Mouse (Mus musculus) MEL (cell line): ENCODE results near the gene Nat14. TPM values are rescaled to one million over a fixed set of nuclear protein-coding genes. Genes with fewer than 3 reads are reported as not detected.

Source experiments
- DNase-seq: peaks from one replicate; pipeline ENCODE4 v3.0.0; 2011; ENCODE audit warnings: low read depth, low spot score
- H3K27ac ChIP-seq: 2 replicates; pipeline ENCODE4 v1.5.1; 2012; ENCODE audit warnings: low read depth, mild to moderate bottlenecking, control low read depth, low read length, moderate library complexity; ENCODE audit not compliant: control insufficient read depth
- H3K27me3 ChIP-seq, 2 experiments: fragments of 150-350 bp in 1 of 2; sonication (generic) in 1 of 2; 2 replicates each; pipeline ENCODE4 v1.6.1; 2012; ENCODE audit warnings: low read length in 2 of 2, mild to moderate bottlenecking in 2 of 2, improper control_type of control experiment in 1 of 2, moderate library complexity in 1 of 2; ENCODE audit not compliant: insufficient read depth in 2 of 2, control insufficient read depth in 1 of 2
- H3K36me3 ChIP-seq, 2 experiments: 2 replicates each; pipeline ENCODE4 v1.6.1; 2012 to 2014; ENCODE audit warnings: low read length in 2 of 2, improper control_type of control experiment in 1 of 2, inconsistent platforms in 1 of 2, mild to moderate bottlenecking in 1 of 2; ENCODE audit not compliant: insufficient read depth in 2 of 2, control insufficient read depth in 1 of 2
- H3K4me1 ChIP-seq, 2 experiments: fragments of 150-350 bp in 1 of 2; sonication (generic) in 1 of 2; 2 replicates each; pipeline ENCODE4 v1.6.1; 2012; ENCODE audit warnings: low read length in 2 of 2, improper control_type of control experiment in 1 of 2, mild to moderate bottlenecking in 1 of 2; ENCODE audit not compliant: insufficient read depth in 2 of 2, control insufficient read depth in 1 of 2
- H3K4me3 ChIP-seq, 2 experiments: fragments of 150-350 bp in 1 of 2; sonication (generic) in 1 of 2; 2 replicates each; pipeline ENCODE4 v1.5.1; 2012; ENCODE audit warnings: low read depth in 2 of 2, low read length in 2 of 2, mild to moderate bottlenecking in 2 of 2, moderate library complexity in 2 of 2, control low read depth in 1 of 2, improper control_type of control experiment in 1 of 2; ENCODE audit not compliant: control insufficient read depth in 1 of 2, insufficient read depth in 1 of 2
- H3K79me2 ChIP-seq: 2 replicates; pipeline ENCODE4 v1.6.1; 2012; ENCODE audit warnings: mild to moderate bottlenecking, low read length, moderate library complexity; ENCODE audit not compliant: control insufficient read depth, poor library complexity, insufficient read depth
- H3K9ac ChIP-seq: 2 replicates; pipeline ENCODE4 v1.6.1; 2012; ENCODE audit warnings: low read depth, mild to moderate bottlenecking, control low read depth, low read length, moderate library complexity; ENCODE audit not compliant: control insufficient read depth, poor library complexity, severe bottlenecking
- H3K9me3 ChIP-seq: fragments of 150-350 bp; sonication (generic); replicated peaks from 2 replicates; pipeline ENCODE4 v1.6.1; 2012; ENCODE audit warnings: mild to moderate bottlenecking, low read length, improper control_type of control experiment, moderate library complexity; ENCODE audit not compliant: insufficient read depth
- BHLHE40 ChIP-seq: IDR thresholded peaks from 2 replicates; pipeline ENCODE4 v1.6.1; 2012; ENCODE audit warnings: low read depth, mild to moderate bottlenecking, inconsistent platforms, low read length, improper control_type of control experiment, borderline replicate concordance
- CTCF ChIP-seq, 3 experiments: IDR thresholded peaks in 2 of 3; conservative IDR thresholded peaks in 1 of 3; 2 replicates each; pipeline ENCODE4 v1.5.1; 2011 to 2012; ENCODE audit warnings: low read length in 3 of 3, low read depth in 2 of 3, mild to moderate bottlenecking in 2 of 3, improper control_type of control experiment in 1 of 3, inconsistent platforms in 1 of 3, mixed read lengths in 1 of 3, moderate library complexity in 1 of 3; ENCODE audit not compliant: control insufficient read depth in 1 of 3, insufficient read depth in 1 of 3, poor library complexity in 1 of 3, severe bottlenecking in 1 of 3
- ELF1 ChIP-seq: IDR thresholded peaks from 2 replicates; pipeline ENCODE4 v1.6.1; 2014; ENCODE audit warnings: low read depth, mild to moderate bottlenecking, inconsistent platforms, low read length, improper control_type of control experiment, moderate library complexity
- ETS1 ChIP-seq: IDR thresholded peaks from 2 replicates; pipeline ENCODE4 v1.6.1; 2012; ENCODE audit warnings: low read depth, mild to moderate bottlenecking, inconsistent platforms, low read length, improper control_type of control experiment, moderate library complexity
- JUND ChIP-seq: IDR thresholded peaks from 2 replicates; pipeline ENCODE4 v1.6.1; 2011; ENCODE audit warnings: low read depth, mild to moderate bottlenecking, improper control_type of control experiment, low read length
- KAT2A ChIP-seq: conservative IDR thresholded peaks from 2 replicates; pipeline ENCODE4 v1.6.1; 2012; ENCODE audit warnings: low read depth, low read length, improper control_type of control experiment, inconsistent platforms
- MAFK ChIP-seq: IDR thresholded peaks from 2 replicates; pipeline ENCODE4 v1.6.1; 2011; ENCODE audit warnings: low read depth, mild to moderate bottlenecking, low read length, improper control_type of control experiment, borderline replicate concordance
- MYC ChIP-seq: IDR thresholded peaks from 2 replicates; pipeline ENCODE4 v1.6.1; 2011; ENCODE audit warnings: low read depth, mild to moderate bottlenecking, low read length, improper control_type of control experiment, moderate library complexity
- NELFE ChIP-seq: IDR thresholded peaks from 2 replicates; pipeline ENCODE4 v1.6.1; 2011; ENCODE audit warnings: low read depth, low read length, improper control_type of control experiment
- NRF1 ChIP-seq: IDR thresholded peaks from 2 replicates; pipeline ENCODE4 v1.6.1; 2014; ENCODE audit warnings: low read depth, mild to moderate bottlenecking, inconsistent platforms, low read length, improper control_type of control experiment, moderate library complexity; ENCODE audit not compliant: poor library complexity, insufficient read depth, severe bottlenecking
- POLR2A ChIP-seq, 2 experiments: IDR thresholded peaks; 2 replicates each; pipeline ENCODE4 v1.6.1; 2011 to 2012; ENCODE audit warnings: low read length in 2 of 2, mild to moderate bottlenecking in 2 of 2, control low read depth in 1 of 2, improper control_type of control experiment in 1 of 2, low read depth in 1 of 2, moderate library complexity in 1 of 2; ENCODE audit not compliant: control insufficient read depth in 1 of 2, insufficient read depth in 1 of 2, poor library complexity in 1 of 2
- POLR2AphosphoS2 ChIP-seq: IDR thresholded peaks from 2 replicates; pipeline ENCODE4 v1.6.1; 2011; ENCODE audit warnings: low read length, improper control_type of control experiment
- RAD21 ChIP-seq: IDR thresholded peaks from 2 replicates; pipeline ENCODE4 v1.6.1; 2011; ENCODE audit warnings: mild to moderate bottlenecking, low read depth, low read length, improper control_type of control experiment
- RCOR1 ChIP-seq: IDR thresholded peaks from 2 replicates; pipeline ENCODE4 v1.6.1; 2012; ENCODE audit warnings: low read depth, mild to moderate bottlenecking, inconsistent platforms, low read length, improper control_type of control experiment
- SMC3 ChIP-seq: IDR thresholded peaks from 2 replicates; pipeline ENCODE4 v1.6.1; 2011; ENCODE audit warnings: low read depth, low read length, improper control_type of control experiment
- TBP ChIP-seq: IDR thresholded peaks from 2 replicates; pipeline ENCODE4 v1.8.0; 2011; ENCODE audit warnings: low read depth, low read length, improper control_type of control experiment
- UBTF ChIP-seq: IDR thresholded peaks from 2 replicates; pipeline ENCODE4 v1.6.1; 2012; ENCODE audit warnings: low read depth, mild to moderate bottlenecking, inconsistent platforms, low read length, improper control_type of control experiment, moderate library complexity, borderline replicate concordance; ENCODE audit not compliant: insufficient read depth
- USF2 ChIP-seq, 2 experiments: IDR thresholded peaks; 2 replicates each; pipeline ENCODE4 v1.6.1; 2011 to 2012; ENCODE audit warnings: improper control_type of control experiment in 2 of 2, low read length in 2 of 2, borderline replicate concordance in 1 of 2, inconsistent platforms in 1 of 2, low read depth in 1 of 2, mild to moderate bottlenecking in 1 of 2; ENCODE audit not compliant: insufficient read depth in 1 of 2
- ZKSCAN1 ChIP-seq: IDR thresholded peaks from 2 replicates; pipeline ENCODE4 v1.6.1; 2012; ENCODE audit warnings: low read depth, mild to moderate bottlenecking, inconsistent platforms, low read length, improper control_type of control experiment, moderate library complexity
- ZMIZ1 ChIP-seq: IDR thresholded peaks from 2 replicates; pipeline ENCODE4 v1.6.1; 2012; ENCODE audit warnings: low read depth, mild to moderate bottlenecking, inconsistent platforms, low read length, improper control_type of control experiment, moderate library complexity
- polyA plus RNA-seq, 2 experiments: library from polyadenylated mRNA; stranded (reverse) in 1 of 2; unstranded in 1 of 2; fragments of >175 nt in 1 of 2; fragments of >200 nt in 1 of 2; gene quantifications; 2 replicates each; pipeline versions ENCODE4 v1.2.1 to v1.2.4; 2012; ENCODE audit warnings: low replicate concordance in 2 of 2, low read depth in 1 of 2; ENCODE audit not compliant: insufficient read length in 2 of 2, insufficient read depth in 1 of 2, missing spikeins in 1 of 2
- total RNA-seq: library from RNA; depleted of rRNA; stranded (reverse); fragments of 300-350 nt; gene quantifications from 2 replicates; pipeline ENCODE4 v1.2.3, GENCODE M21; 2012

Gene Nat14
- total and polyA plus RNA-seq, 3 experiments = 0.81 to 1.9 TPM; not detected in 1

GRCm38 (mm10) chr7:4920496-4920895 lies 1.3 kb upstream of the Nat14 start:
- Histone ChIP-seq H3K36me3 (peaks cover 0 to 4% of the 10 kb centered on the region in 2 experiments; a peak in 2 of 4 replicates), H3K4me1 (no peaks in the 10 kb centered on the region)

DNA sequence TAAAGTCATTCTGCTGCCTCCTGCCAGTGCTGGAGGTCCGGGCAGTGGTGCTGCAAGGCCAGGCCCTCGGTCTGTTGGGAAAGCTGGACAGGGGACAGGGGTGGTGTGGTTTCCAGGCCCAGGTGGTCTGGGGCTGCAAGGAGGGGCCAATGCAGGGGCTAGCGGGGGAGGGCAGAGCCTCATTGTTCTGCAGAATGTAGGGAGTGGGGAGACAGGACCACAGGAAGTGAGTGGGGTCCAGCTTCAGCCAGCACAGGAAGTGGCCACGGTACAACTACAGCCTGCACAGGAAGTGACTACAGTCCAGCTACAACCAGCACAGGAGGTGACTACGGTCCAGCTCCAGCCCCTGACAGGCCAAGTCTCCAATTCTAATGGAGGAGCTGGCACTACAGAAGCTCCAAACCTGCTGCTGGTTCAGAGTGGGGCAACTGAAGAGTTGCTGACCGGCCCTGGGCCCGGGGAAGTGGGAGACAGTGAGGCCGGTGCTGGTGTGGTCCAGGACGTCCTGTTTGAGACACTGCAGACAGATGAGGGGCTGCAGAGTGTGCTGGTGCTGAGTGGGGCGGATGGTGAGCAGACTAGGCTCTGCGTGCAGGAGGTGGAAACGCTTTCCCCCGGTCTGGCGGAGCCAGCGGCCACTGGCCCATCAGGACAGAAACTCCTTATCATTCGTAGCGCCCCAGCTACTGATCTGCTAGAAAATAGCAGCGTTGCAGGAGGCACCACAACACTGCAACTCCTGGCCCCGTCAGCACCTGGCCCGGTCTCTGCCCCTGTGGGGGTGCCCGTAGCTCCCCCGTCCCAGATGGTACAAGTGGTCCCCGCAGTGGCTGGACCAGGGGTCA lies 628 bp upstream of the Nat14 start:
- DNase-seq = no peak
- no peaks in the 10 kb centered on the region for H3K9me3 ChIP-seq
- H3K4me3 ChIP-seq = no peak overlapping the region
- no peaks in the 10 kb centered on the region for H3K27me3 ChIP-seq
- no peak overlapping the region for H3K27ac ChIP-seq
- no peak overlapping the region for H3K9ac ChIP-seq
- no peak for TF ChIP-seq POLR2A (IDR thresholded peaks at IDR 0.05; ENCODE audit: control insufficient read depth in 1 of 2, insufficient read depth in 1 of 2, low read depth in 1 of 2, low read length in 2 of 2, poor library complexity in 1 of 2)
- peak; percentile 72 for TF ChIP-seq POLR2AphosphoS2
- H3K4me1 ChIP-seq = no peaks in the 10 kb centered on the region
- H3K36me3 ChIP-seq = peaks cover 0 to 2% of the 10 kb centered on the region in 2 experiments; a peak in 2 of 4 replicates
- H3K79me2 ChIP-seq = peaks cover 2% of the 10 kb centered on the region; the same call in 1 of the 2 replicates

More at GRCm38 (mm10) chr7:4920496-4920895, 1.3 kb upstream of the Nat14 start:
- Histone ChIP-seq H3K79me2 (peaks cover 4% of the 10 kb centered on the region; the same call in 1 of the 2 replicates), H3K9me3 (no peaks in the 10 kb centered on the region), H3K4me3 (no peak overlapping the region), H3K9ac (no peak overlapping the region), H3K27ac (no peak overlapping the region), H3K27me3 (no peaks in the 10 kb centered on the region)
- TF ChIP-seq POLR2AphosphoS2 = no peak
- no peak for TF ChIP-seq RCOR1
- TF ChIP-seq ELF1 = no peak
- no peak for TF ChIP-seq ZKSCAN1
- TF ChIP-seq MYC = no peak
- no peak for TF ChIP-seq KAT2A
- TF ChIP-seq USF2 (IDR thresholded peaks at IDR 0.05; ENCODE audit: borderline replicate concordance in 1 of 2, insufficient read depth in 1 of 2, low read depth in 1 of 2, low read length in 2 of 2) = no peak
- no peak for TF ChIP-seq MAFK
- no peak for TF ChIP-seq JUND
- TF ChIP-seq ETS1 = no peak
- no peak for TF ChIP-seq RAD21
- no peak for TF ChIP-seq NRF1
- TF ChIP-seq ZMIZ1 = no peak
- TF ChIP-seq TBP = no peak
- no peak for TF ChIP-seq UBTF
- TF ChIP-seq BHLHE40 = no peak
- TF ChIP-seq SMC3 = no peak
- TF ChIP-seq CTCF (IDR thresholded peaks at IDR 0.05 in 2 of 3, conservative IDR thresholded peaks at IDR 0.05 in 1 of 3; ENCODE audit: control insufficient read depth in 1 of 3, insufficient read depth in 1 of 3, low read depth in 2 of 3, low read length in 3 of 3, poor library complexity in 1 of 3, severe bottlenecking in 1 of 3) = no peak
- TF ChIP-seq NELFE = no peak
- DNase-seq = no peak
